Comparison of ENCODE assay signal across 8 mouse cellular contexts in the genomic region with DNA sequence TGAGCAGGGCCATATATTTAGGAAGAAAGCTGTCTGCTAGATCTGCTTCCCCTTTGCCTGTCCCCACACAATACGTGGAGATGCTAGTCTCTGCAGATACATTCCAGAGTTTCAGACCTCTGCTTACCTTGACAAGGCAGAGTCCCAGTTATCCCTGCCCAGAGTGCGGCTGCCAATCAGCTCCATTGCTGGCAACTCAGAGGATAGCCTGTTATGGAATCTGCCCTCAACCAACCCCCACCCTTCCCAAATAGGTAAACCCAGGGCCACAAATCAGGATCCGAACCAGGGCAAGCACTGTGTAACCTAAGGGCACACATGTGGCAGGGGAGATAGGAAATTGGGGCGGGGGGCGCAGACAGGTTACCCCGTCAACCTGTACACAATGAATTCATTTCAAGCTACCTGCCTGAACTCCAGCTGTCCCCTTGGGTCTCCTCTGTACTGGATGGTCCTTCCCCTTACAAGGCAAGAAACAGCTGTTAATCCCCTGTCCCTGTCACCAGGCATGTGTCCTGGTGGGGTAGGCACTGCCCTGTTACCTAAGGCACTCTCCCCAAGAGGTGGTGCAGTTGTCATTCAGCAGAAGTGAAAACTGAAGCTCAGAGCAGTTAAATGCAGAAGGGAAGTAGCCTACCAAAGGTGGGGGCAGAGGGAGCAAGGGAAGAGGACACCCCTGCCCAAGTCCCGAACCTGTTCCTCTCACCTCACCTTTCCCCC. TPM values are rescaled to one million over a fixed set of nuclear protein-coding genes. Genes with fewer than 3 reads are reported as not detected.
DNase-seq lines count a peak whose midpoint lies in the region; ATAC-seq and TF ChIP-seq lines count a peak whose summit lies in the region.

No protein-coding gene starts in this region.

- no peaks in the 10 kb centered on the region for H3K27me3 ChIP-seq in embryonic facial prominence, embryonic 14.5 days (replicated peaks; ENCODE audit: control insufficient read depth, insufficient read depth, low read length)
- H3K27me3 ChIP-seq in hindbrain, postnatal 0 days (ENCODE audit: insufficient read depth, low read length) = no peaks in the 10 kb centered on the region

- peak overlapping the region; percentile 76 for H3K4me3 ChIP-seq in embryonic facial prominence, embryonic 14.5 days (ENCODE audit: low read depth, low read length)
- H3K4me3 ChIP-seq in hindbrain, postnatal 0 days (ENCODE audit: low read length) = peak overlapping the region; percentile 90

- peak; percentile 22 to 41 for DNase-seq in heart, adult 9 months (ENCODE audit: low spot score in 2 of 2)
- no peak for DNase-seq in heart, postnatal 4 days
- no peak for DNase-seq in embryonic facial prominence, embryonic 14.5 days (ENCODE audit: low spot score)
- DNase-seq in hindbrain, postnatal 0 days (ENCODE audit: low spot score) = no peak
- peak; percentile 25 to 32 for DNase-seq in lung, postnatal 4 days
- DNase-seq in thymus, postnatal 0 days (ENCODE audit: low spot score) = peak; percentile 31
- no peak for DNase-seq in c-Kit-positive CD71-positive TER-119-positive erythroid progenitor cells, embryonic 14.5 days (ENCODE audit: low spot score)
- no peak for DNase-seq in urinary bladder, postnatal 4 days (ENCODE audit: low spot score in 2 of 2)

- WGBS in embryonic facial prominence, embryonic 14.5 days = 62% methylated on average over 7 of the region's 7 CpGs
- WGBS in hindbrain, postnatal 0 days = 66% methylated on average over 7 of the region's 7 CpGs

- H3K9me3 ChIP-seq in embryonic facial prominence, embryonic 14.5 days (ENCODE audit: control insufficient read depth, low read length) = no peaks in the 10 kb centered on the region
- no peaks in the 10 kb centered on the region for H3K9me3 ChIP-seq in hindbrain, postnatal 0 days (ENCODE audit: low read length)

- peak overlapping the region; percentile 97 for H3K9ac ChIP-seq in embryonic facial prominence, embryonic 14.5 days (ENCODE audit: low read depth, low read length)
- H3K9ac ChIP-seq in hindbrain, postnatal 0 days (replicated peaks; ENCODE audit: low read length) = peak overlapping the region; percentile 96

- peaks cover 7% of the 10 kb centered on the region; the same call in 1 of the 2 replicates for H3K36me3 ChIP-seq in embryonic facial prominence, embryonic 14.5 days (ENCODE audit: control insufficient read depth, insufficient read depth, low read length)
- no peaks in the 10 kb centered on the region; the same call in 1 of the 2 replicates for H3K36me3 ChIP-seq in hindbrain, postnatal 0 days (ENCODE audit: insufficient read depth, low read length)

- peak overlapping the region; percentile 93; the same call in 1 of the 2 replicates for H3K27ac ChIP-seq in embryonic facial prominence, embryonic 14.5 days (replicated peaks; ENCODE audit: low read depth, low read length)
- H3K27ac ChIP-seq in hindbrain, postnatal 0 days = no peak overlapping the region; the same call in 1 of the 2 replicates

- no peak for ATAC-seq in embryonic facial prominence, embryonic 14.5 days (ENCODE audit: low read depth)
- no peak for ATAC-seq in hindbrain, postnatal 0 days

- no peak for TF ChIP-seq CTCF in hindbrain, postnatal 0 days (IDR thresholded peaks at IDR 0.05; ENCODE audit: low read depth)

- H3K4me2 ChIP-seq in embryonic facial prominence, embryonic 14.5 days (ENCODE audit: low read depth, low read length) = peak overlapping the region; percentile 77
- peak overlapping the region; percentile 93 for H3K4me2 ChIP-seq in hindbrain, postnatal 0 days (ENCODE audit: low read depth, low read length)

- peaks cover 19% of the 10 kb centered on the region for H3K4me1 ChIP-seq in embryonic facial prominence, embryonic 14.5 days (ENCODE audit: control insufficient read depth, insufficient read depth, low read length)
- peaks cover 20% of the 10 kb centered on the region for H3K4me1 ChIP-seq in hindbrain, postnatal 0 days (ENCODE audit: insufficient read depth, low read length)

RNA-seq across cellular contexts. Expression of a gene that starts 1.1 kb away (rescaled TPM):
- 10 to 100 TPM; 29.4 to 32.5 TPM for total RNA-seq in heart, postnatal 4 days (2021)
- 11.6 and 11.7 TPM in 2 replicates for polyA plus RNA-seq in embryonic facial prominence, embryonic 14.5 days (2014; fragmentation: Nextera tagmentation; extraction: Ambion mirVana)
- total RNA-seq in hindbrain, postnatal 0 days (2014; rRNA removed) = 24.2 and 25.0 TPM in 2 replicates
- 4.7 and 4.8 TPM in 2 replicates for polyA plus RNA-seq in hindbrain, postnatal 0 days (2015; fragmentation: Nextera tagmentation; extraction: Ambion mirVana)
- polyA plus RNA-seq in thymus, postnatal 0 days (2015; fragmentation: Nextera tagmentation; extraction: Ambion mirVana) = 11.9 and 13.0 TPM in 2 replicates

Comparison
In these comparisons a context has a peak if more than half of its experiments do, and no peak if none do; other contexts are left out.
1. DNase-seq: peak in heart, adult 9 months (2 of 2), lung, postnatal 4 days (2 of 2) and thymus, postnatal 0 days (single experiment); none in heart, postnatal 4 days (single experiment), embryonic facial prominence, embryonic 14.5 days (single experiment), hindbrain, postnatal 0 days (single experiment), c-Kit-positive CD71-positive TER-119-positive erythroid progenitor cells, embryonic 14.5 days (single experiment) and urinary bladder, postnatal 4 days (0 of 2).